Mouse (Mus musculus) liver, postnatal 0 days (tissue): ENCODE results near the gene Zfp109. TPM values are rescaled to one million over a fixed set of nuclear protein-coding genes. Genes with fewer than 3 reads are reported as not detected.

Experiments
- ATAC-seq: fragments of 200-750 bp; cut with Nextera tagmentation; 2 replicates; pipeline ENCODE4 v1.8.0; 2017; ENCODE audit warnings: mild to moderate bottlenecking, moderate library complexity
- DNase-seq: peaks from one replicate; pipeline ENCODE4 v3.0.0-alpha.2; 2016
- H3K27ac ChIP-seq: fragments of 300-500 bp; sonication (generic); 2 replicates; pipeline ENCODE4 v1.5.1; 2014; ENCODE audit warnings: antibody characterized with exemption, moderate library complexity, mild to moderate bottlenecking, low read depth
- H3K27me3 ChIP-seq: fragments of 300-500 bp; sonication (generic); 2 replicates; pipeline ENCODE4 v1.6.1; 2014; ENCODE audit warnings: low read length, control low read depth, mixed read lengths; ENCODE audit not compliant: insufficient read depth
- H3K36me3 ChIP-seq: fragments of 300-500 bp; sonication (generic); replicated peaks from 2 replicates; pipeline ENCODE4 v1.6.1; 2014; ENCODE audit warnings: mild to moderate bottlenecking, control low read depth, low read length, moderate library complexity, mixed read lengths; ENCODE audit not compliant: insufficient read depth
- H3K4me1 ChIP-seq: fragments of 300-500 bp; sonication (generic); 2 replicates; pipeline ENCODE4 v1.6.1; 2014; ENCODE audit warnings: antibody characterized with exemption, mild to moderate bottlenecking, control low read depth; ENCODE audit not compliant: insufficient read depth
- H3K4me2 ChIP-seq: fragments of 300-500 bp; sonication (generic); 2 replicates; pipeline ENCODE4 v1.6.1; 2014; ENCODE audit warnings: low read depth, mild to moderate bottlenecking, low read length, moderate library complexity, mixed read lengths
- H3K4me3 ChIP-seq: fragments of 300-500 bp; sonication (generic); 2 replicates; pipeline ENCODE4 v1.5.1; 2014; ENCODE audit warnings: low read depth, low read length
- H3K9ac ChIP-seq: fragments of 300-500 bp; sonication (generic); replicated peaks from 2 replicates; pipeline ENCODE4 v1.6.1; 2014; ENCODE audit warnings: mild to moderate bottlenecking, moderate library complexity
- H3K9me3 ChIP-seq: fragments of 300-500 bp; sonication (generic); 2 replicates; pipeline ENCODE4 v1.6.1; 2016; ENCODE audit warnings: mild to moderate bottlenecking, control low read depth, low read length, mixed read lengths
- CTCF ChIP-seq: sonication (generic); IDR thresholded peaks from 2 replicates; pipeline ENCODE4 v1.5.1; 2016; ENCODE audit warnings: antibody characterized with exemption, low read depth
- EP300 ChIP-seq: IDR thresholded peaks from 2 replicates; pipeline ENCODE4 v1.6.1; 2016; ENCODE audit warnings: antibody characterized with exemption, low read depth, mild to moderate bottlenecking
- WGBS: fragments of 180-500 bp; shearing (Covaris S2); extraction: QIAGEN DNeasy Blood & Tissue Kit; methylation state at CpG from one replicate; pipeline ENCODE4 v1.1.7; 2014; ENCODE audit not compliant: insufficient replicate concordance; 5-methylcytosine and 5-hydroxymethylcytosine counted together
- polyA plus RNA-seq: library from polyadenylated mRNA; unstranded; fragments of >200 nt; fragmentation: Nextera tagmentation; extraction: Ambion mirVana; gene quantifications from 2 replicates; pipeline ENCODE4 v1.2.1, GENCODE M21; 2015

Zfp109 gene
- polyA plus RNA-seq, 1 experiment from 2014 or later = 0.65 TPM

GRCm38 (mm10) chr7:24210296-24210695 is 27.1 kb downstream of the Zfp109 start:
- peaks cover 4% of the 10 kb centered on the region; the same call in 1 of the 2 replicates for H3K4me1 ChIP-seq
- 66% methylated on average over 2 of the region's 2 CpGs for WGBS
- H3K27ac ChIP-seq = no peak overlapping the region
- H3K36me3 ChIP-seq = no peaks in the 10 kb centered on the region
- no peak overlapping the region for H3K4me2 ChIP-seq
- H3K27me3 ChIP-seq = no peaks in the 10 kb centered on the region
- TF ChIP-seq CTCF (no peak), EP300 (no peak)
- ATAC-seq (no peak), DNase-seq (no peak)
- no peak overlapping the region for H3K4me3 ChIP-seq
- H3K9ac ChIP-seq = no peak overlapping the region
- no peaks in the 10 kb centered on the region for H3K9me3 ChIP-seq

- DNase-seq = no peak
- no peaks in the 10 kb centered on the region for H3K27me3 ChIP-seq
- peak overlapping the region; percentile 62 for H3K4me3 ChIP-seq
- H3K4me2 ChIP-seq = peak overlapping the region; percentile 66
- WGBS = 53% methylated on average over 7 of the region's 7 CpGs
- H3K9ac ChIP-seq = no peak overlapping the region
- no peak overlapping the region for H3K27ac ChIP-seq
- ATAC-seq = no peak
- H3K9me3 ChIP-seq = no peaks in the 10 kb centered on the region
- no peaks in the 10 kb centered on the region for H3K36me3 ChIP-seq
- TF ChIP-seq EP300 (no peak), CTCF (no peak)
- peaks cover 4% of the 10 kb centered on the region; the same call in 1 of the 2 replicates for H3K4me1 ChIP-seq
Measured at GRCm38 (mm10) chr7:24208282-24208886, 29.0 kb downstream of the Zfp109 start.

GRCm38 (mm10) chr7:24207488-24208261 is 29.7 kb downstream of the Zfp109 start:
- WGBS = 12% methylated on average over 24 of the region's 24 CpGs
- Histone ChIP-seq H3K9ac (peak overlapping the region; percentile 69), H3K4me2 (peak overlapping the region; percentile 66), H3K4me1 (peaks cover 4% of the 10 kb centered on the region; the same call in 1 of the 2 replicates), H3K27ac (0 out of 2 replicates have a peak overlapping the region, but pooled peaks have one; percentile 18), H3K4me3 (peak overlapping the region; percentile 62), H3K36me3 (no peaks in the 10 kb centered on the region; the same call in 1 of the 2 replicates), H3K27me3 (no peaks in the 10 kb centered on the region), H3K9me3 (no peaks in the 10 kb centered on the region)
- no peak for TF ChIP-seq EP300
- no peak for TF ChIP-seq CTCF
- DNase-seq = peak; percentile 64
- peak; percentile 89 for ATAC-seq

GRCm38 (mm10) chr7:24196961-24197360 is 40.4 kb downstream of the Zfp109 start:
- Histone ChIP-seq H3K4me2 (no peak overlapping the region), H3K27me3 (no peaks in the 10 kb centered on the region), H3K27ac (no peak overlapping the region), H3K9ac (no peak overlapping the region), H3K36me3 (peaks cover 24% of the 10 kb centered on the region), H3K9me3 (peaks cover 11% of the 10 kb centered on the region), H3K4me3 (no peak overlapping the region), H3K4me1 (no peaks in the 10 kb centered on the region)
- ATAC-seq (no peak), DNase-seq (no peak)
- 85% methylated on average over 4 of the region's 4 CpGs for WGBS
- no peak for TF ChIP-seq EP300

- ATAC-seq = no peak
- 75% methylated on average over 3 of the region's 3 CpGs for WGBS
- Histone ChIP-seq H3K9me3 (peaks cover 2% of the 10 kb centered on the region; the same call in 1 of the 2 replicates), H3K36me3 (peaks cover 4% of the 10 kb centered on the region; the same call in 1 of the 2 replicates), H3K4me3 (no peak overlapping the region), H3K27me3 (no peaks in the 10 kb centered on the region), H3K27ac (no peak overlapping the region), H3K9ac (no peak overlapping the region), H3K4me2 (no peak overlapping the region), H3K4me1 (0 out of 2 replicates have a peak, but pooled peaks cover 2% of the 10 kb centered on the region)
- TF ChIP-seq EP300 (no peak), CTCF (no peak)
- no peak for DNase-seq
Measured at GRCm38 (mm10) chr7:24193157-24193556, 44.2 kb downstream of the Zfp109 start.

- 0 out of 2 replicates have a peak, but pooled peaks cover 2% of the 10 kb centered on the region for H3K4me1 ChIP-seq
- H3K36me3 ChIP-seq = 0 out of 2 replicates have a peak, but pooled peaks cover 2% of the 10 kb centered on the region
- WGBS = 60% methylated on average over 2 of the region's 2 CpGs
- H3K27me3 ChIP-seq = no peaks in the 10 kb centered on the region
- ATAC-seq = no peak
- no peak overlapping the region for H3K9ac ChIP-seq
- no peak for DNase-seq
- no peaks in the 10 kb centered on the region for H3K9me3 ChIP-seq
- TF ChIP-seq CTCF (no peak), EP300 (no peak)
- no peak overlapping the region for H3K27ac ChIP-seq
- H3K4me3 ChIP-seq = no peak overlapping the region
- no peak overlapping the region for H3K4me2 ChIP-seq
Measured at GRCm38 (mm10) chr7:24191361-24191760, 46.0 kb downstream of the Zfp109 start.
